Mouse (Mus musculus) lung, adult 2 months (tissue): Measurements from ENCODE around the gene Slc48a1. TPM values are rescaled to one million over a fixed set of nuclear protein-coding genes. Genes with fewer than 3 reads are reported as not detected.

Experiments used
- DNase-seq: peaks from one replicate; pipeline ENCODE4 v3.0.0; 2022
- H3K4me1 ChIP-seq: fragments of 200-500 bp; 2 replicates; pipeline ENCODE4 v1.6.1; 2011; ENCODE audit warnings: low read length; ENCODE audit not compliant: control insufficient read depth, insufficient read depth
- H3K4me3 ChIP-seq: fragments of 200-500 bp; replicated peaks from 2 replicates; pipeline ENCODE3; 2011; ENCODE audit warnings: low read depth, mild to moderate bottlenecking, control low read depth, low read length; ENCODE audit errors: extremely low read depth
- CTCF ChIP-seq: fragments of 200-500 bp; IDR thresholded peaks from 2 replicates; pipeline ENCODE4 v1.5.1; 2011; ENCODE audit warnings: mild to moderate bottlenecking, low read length, control low read depth; ENCODE audit not compliant: insufficient read depth
- POLR2A ChIP-seq: fragments of 200-500 bp; IDR thresholded peaks from 2 replicates; pipeline ENCODE4 v1.6.1; 2011; ENCODE audit warnings: low read depth, mild to moderate bottlenecking, control low read depth, low read length, borderline replicate concordance; ENCODE audit errors: extremely low read depth
- WGBS: fragments of 180-500 bp; shearing (Covaris S2); methylation state at CpG from one replicate; pipeline ENCODE4 v1.1.7; 2018; 5-methylcytosine and 5-hydroxymethylcytosine counted together
- polyA plus RNA-seq: library from polyadenylated mRNA; depleted of rRNA; stranded (reverse); fragments of >200 nt; gene quantifications from 2 replicates; pipeline ENCODE4 v1.2.3, GENCODE M21; 2012

Gene Slc48a1
- polyA plus RNA-seq, 1 experiment = 174 TPM

DNA sequence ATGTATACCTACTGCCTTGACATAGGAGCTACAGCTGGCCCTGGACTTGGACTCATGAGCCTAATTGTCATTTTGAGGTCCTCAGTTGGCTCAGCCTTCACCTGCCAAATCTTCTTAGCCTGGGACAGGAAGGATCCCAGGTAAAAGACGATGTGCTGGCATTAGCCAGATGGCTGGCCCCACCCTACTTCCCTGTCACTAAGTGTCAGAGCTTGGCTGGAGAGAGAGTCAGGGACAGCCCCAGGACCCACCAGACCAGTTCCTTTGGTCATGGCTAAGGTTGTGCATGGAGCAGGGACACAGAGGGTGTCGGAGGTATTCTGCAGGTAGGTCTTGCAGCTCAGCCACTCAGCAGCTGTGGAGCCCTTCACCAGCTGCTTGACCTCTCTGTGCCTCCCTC, 13.8 kb upstream of the Slc48a1 start:
- DNase-seq = no peak
- no peak for TF ChIP-seq CTCF
- TF ChIP-seq POLR2A = no peak
- peaks cover 26% of the 10 kb centered on the region for H3K4me1 ChIP-seq

DNA sequence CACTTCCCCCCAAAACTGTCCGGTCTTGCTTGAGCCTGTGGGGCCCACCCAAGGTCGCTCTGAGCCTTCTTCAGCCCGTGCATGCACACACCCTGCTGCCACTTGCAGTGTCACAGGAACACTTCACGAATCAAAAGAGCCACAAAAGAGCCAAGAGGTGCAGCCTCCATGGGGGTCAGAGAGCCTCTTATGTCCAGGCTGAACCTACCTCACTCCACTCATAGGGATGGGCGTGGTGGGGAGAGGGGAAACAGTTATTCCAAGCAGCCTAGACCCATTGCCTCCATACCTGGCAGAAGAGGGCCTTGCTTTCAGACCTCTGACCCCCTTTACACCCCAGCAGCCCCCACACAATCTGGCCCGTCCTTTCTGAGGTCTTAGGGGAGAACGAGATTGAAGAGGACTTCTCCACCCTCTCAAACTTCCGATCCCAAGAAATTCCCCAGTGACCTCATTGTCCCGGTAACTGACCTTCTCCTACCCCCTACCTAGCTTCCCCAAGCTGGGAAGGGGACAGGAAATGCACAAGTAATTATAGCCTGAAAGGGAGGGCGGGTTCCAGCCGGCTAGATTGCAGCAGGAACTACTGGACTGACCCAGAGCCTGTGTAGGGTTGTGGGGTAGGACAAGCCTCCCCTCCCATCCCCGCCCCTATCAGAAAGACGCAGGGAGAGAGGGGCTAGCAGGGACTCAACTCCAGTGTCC, 13.1 kb upstream of the Slc48a1 start:
- peak overlapping the region; percentile 59 for H3K4me3 ChIP-seq
- WGBS = 33% methylated on average over 13 of the region's 13 CpGs
- peak; percentile 53 for DNase-seq
- H3K4me1 ChIP-seq = peaks cover 26% of the 10 kb centered on the region
- TF ChIP-seq CTCF = no peak
- peak; percentile 27; the same call in 1 of the 2 replicates for TF ChIP-seq POLR2A

More for the DNA sequence above, 13.8 kb upstream of the Slc48a1 start:
- 44% methylated on average over 2 of the region's 2 CpGs for WGBS
- peak overlapping the region; percentile 7 for H3K4me3 ChIP-seq

DNA sequence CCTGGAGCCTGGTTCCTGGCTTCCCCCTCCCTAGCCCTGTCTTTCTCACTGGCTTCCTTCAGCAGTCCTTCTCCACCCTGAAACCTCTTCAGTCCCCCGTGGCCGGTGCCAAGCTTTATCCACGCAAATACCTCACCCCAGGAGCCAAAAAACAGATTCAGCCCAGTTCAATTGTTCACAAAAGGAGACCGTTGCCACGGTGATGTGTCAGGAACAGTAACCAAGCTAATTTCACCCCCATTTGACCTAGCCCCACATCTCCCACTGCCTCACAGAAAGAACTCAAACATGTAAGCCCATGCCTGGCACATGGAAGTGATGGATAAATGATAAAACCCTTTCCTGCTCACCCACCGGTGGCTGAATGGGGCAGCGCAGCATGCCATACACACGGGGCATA, 12.1 kb upstream of the Slc48a1 start:
- Histone ChIP-seq H3K4me3 (peak overlapping the region; percentile 93), H3K4me1 (peaks cover 26% of the 10 kb centered on the region)
- peak; percentile 44 for DNase-seq
- 15% methylated on average over 8 of the region's 8 CpGs for WGBS
- TF ChIP-seq POLR2A (peak; percentile 33; the same call in 1 of the 2 replicates), CTCF (no peak)

DNA sequence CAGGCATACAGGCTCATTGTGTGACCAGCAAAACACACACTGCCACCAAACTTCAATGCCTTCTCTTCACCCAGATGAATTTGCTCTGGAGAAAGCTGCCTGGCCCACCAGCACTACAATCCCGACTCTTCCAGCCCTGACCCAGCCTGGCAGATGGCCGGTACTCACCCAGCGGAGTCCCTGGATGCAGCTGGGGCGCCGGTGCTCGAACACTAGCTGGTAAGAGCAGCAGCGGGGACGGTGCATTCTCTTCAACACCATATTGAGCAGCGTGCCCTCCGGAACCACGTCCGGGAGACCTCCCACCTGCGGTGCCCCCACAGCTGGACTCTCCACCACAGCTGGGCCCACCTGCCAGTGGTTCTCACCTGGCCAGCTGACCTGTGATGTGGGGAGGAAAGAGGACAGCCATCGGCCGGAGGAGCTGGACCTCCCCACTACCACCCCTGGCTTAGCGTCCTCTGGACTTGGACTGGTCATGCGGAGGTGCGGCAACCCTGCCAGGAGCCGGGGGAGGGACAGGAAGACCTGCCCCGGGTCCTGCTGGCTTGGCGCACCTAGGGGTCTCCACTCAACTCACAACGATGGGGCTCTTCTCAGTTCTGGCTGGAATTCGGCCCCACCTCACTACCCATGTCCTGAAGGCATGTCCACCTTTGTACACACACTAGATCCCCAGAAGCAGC, 11.6 kb upstream of the Slc48a1 start:
- no peak for TF ChIP-seq CTCF
- TF ChIP-seq POLR2A = peak; percentile 52; the same call in 1 of the 2 replicates
- 9% methylated on average over 23 of the region's 23 CpGs for WGBS
- DNase-seq = peak; percentile 48
- Histone ChIP-seq H3K4me1 (peaks cover 26% of the 10 kb centered on the region), H3K4me3 (peak overlapping the region; percentile 93)

DNA sequence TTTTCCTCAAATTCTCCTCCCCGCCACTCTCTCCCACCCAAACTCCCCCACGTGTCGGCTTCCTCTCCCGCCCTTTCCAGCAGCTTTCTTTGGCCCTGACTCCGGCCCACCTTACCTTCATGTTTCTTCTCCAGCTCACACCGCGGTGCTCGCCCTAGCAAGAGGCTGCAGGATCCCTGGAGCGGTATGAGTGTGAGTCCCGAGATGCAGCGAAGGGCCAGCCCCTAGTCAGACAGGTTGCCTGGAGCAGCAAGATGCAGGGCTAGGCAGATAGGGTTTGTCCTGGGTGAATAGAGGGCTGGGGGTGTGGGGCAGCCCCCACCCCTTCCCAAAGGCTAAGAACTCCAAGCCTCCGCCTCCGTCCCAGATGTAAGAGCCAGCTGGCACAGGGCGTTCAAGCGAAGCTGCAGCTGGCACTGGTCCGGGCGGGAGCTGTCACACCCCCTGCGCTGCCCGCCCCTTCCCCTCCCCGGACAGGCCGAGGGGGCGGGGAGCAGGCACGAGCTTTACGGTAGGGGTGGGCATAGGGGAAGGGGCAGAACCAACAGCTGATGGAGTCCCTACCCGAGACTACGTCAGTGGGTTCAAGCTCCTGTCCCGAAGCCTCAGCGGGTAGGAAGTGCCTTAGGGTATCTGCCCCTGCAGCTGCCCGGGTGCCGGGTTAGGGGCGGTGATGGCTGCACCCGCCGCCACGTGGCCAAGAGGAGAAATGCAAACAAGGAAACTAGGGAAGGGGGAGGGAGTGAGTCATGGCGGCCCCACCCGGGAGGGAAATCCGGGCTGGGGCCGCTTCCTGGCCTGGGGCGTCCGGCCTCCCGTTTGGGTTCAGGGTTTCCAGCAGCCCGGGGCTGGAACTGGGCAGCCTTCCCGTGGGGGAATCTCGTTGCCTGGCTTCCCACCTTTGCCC, 10.8 kb upstream of the Slc48a1 start, which contains the start of gene Rapgef3:
Gene Rapgef3, minus strand, starts transcription at position 693 of the 907 bp plus-strand sequence.
- Histone ChIP-seq H3K4me3 (peak within 1 kb of the TSS; percentile 93), H3K4me1 (peaks cover 25% of the 10 kb centered on the region)
- under 1% methylated on average over 44 of the region's 44 CpGs for WGBS
- DNase-seq = peak; percentile 90
- TF ChIP-seq POLR2A (peak; percentile 53; the same call in 1 of the 2 replicates), CTCF (peak; percentile 31)

DNA sequence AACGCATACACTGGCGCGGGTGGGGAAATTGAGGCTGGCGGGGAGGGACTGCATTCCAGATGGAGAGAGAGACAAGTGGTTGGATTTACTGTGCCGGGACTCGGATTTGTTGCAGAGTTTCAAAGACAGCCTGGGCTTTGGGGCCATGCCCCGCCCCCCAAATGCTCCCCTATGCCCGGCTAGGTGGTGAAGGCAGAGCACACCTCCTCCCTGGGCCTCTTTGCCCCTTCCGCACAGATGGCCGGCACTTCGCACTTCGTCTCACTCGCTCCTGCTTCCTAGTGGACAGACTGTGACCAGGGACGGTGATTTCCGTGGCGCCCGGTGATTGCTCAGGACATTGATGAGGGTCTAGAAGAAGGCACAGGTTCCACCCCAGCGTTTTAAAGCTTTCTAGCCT, 10.1 kb upstream of the Slc48a1 start:
- peak overlapping the region; percentile 93 for H3K4me3 ChIP-seq
- 1% methylated on average over 18 of the region's 18 CpGs for WGBS
- TF ChIP-seq CTCF = peak; percentile 38
- no peak; the same call in 1 of the 2 replicates for TF ChIP-seq POLR2A
- H3K4me1 ChIP-seq = peaks cover 26% of the 10 kb centered on the region
- DNase-seq = no peak

DNA sequence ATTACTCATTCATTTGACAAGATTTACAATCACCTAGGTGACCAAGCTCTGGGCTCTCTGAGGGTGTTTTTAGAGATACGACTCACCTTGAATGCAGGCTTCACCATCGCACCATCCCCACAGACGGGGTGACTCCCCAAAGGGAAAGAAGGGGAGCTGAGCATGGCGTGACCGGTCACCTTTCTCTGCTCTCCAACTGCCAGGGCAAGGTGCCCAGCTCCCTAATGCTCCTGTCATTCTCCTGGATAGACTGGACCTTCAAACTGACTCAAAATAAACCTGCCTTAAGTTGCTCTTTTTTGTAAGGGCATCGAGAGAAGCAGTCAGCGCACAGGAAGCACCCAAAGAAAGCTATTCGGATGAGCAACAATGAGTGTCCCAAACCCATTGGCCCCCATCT, 8.0 kb upstream of the Slc48a1 start:
- no peak overlapping the region for H3K4me3 ChIP-seq
- 81% methylated on average over 8 of the region's 8 CpGs for WGBS
- no peak for TF ChIP-seq POLR2A
- TF ChIP-seq CTCF = no peak
- no peak for DNase-seq
- H3K4me1 ChIP-seq = peaks cover 21% of the 10 kb centered on the region

DNA sequence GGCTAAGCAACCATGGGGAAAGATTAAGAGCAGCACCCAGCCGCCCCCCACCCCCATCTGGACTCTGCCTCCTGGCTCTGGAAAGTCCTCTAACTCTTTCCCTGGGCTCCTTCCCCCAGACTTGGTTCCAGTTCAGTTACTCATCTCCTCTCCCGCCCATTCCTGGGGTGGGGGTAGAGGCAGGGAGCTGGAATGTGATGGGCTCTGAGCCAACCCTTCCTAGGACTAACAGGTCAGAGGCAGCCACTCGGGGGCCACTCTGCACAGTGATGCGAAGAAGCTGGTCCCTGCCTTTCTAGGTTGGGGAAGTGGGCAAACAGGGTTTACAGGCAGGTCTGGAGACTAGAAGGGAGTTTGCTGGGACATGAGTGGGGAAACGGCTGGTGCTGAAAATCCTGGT, 5.2 kb upstream of the Slc48a1 start:
- DNase-seq = peak; percentile 68
- peaks cover 20% of the 10 kb centered on the region for H3K4me1 ChIP-seq
- TF ChIP-seq POLR2A (no peak), CTCF (no peak)
- WGBS = 11% methylated on average over 5 of the region's 5 CpGs
- H3K4me3 ChIP-seq = no peak overlapping the region

DNA sequence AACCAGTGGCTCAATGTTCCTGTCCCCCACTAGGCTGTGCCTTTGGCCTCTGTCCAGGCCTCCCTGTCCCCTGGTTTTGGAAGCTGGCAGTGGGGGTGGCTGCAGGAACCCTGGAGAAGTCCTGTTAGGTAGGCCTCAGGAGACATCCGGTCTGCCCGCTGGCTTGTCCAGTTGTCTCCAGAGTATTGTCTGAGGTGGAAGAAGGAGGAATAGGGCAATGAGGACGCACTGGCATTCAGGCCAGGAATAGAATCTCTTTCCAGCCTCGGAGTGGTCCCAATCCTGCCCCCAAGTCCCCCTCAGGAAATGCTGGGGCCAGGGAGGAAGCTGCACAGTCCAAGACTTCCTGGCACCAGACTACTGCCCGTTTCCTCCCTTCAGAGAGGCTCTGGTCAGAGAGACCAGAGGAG, 4.4 kb upstream of the Slc48a1 start:
- Histone ChIP-seq H3K4me1 (peaks cover 18% of the 10 kb centered on the region), H3K4me3 (no peak overlapping the region)
- peak; percentile 33 for DNase-seq
- TF ChIP-seq CTCF (no peak), POLR2A (0 out of 2 replicates have a peak, but pooled peaks have one; percentile 14)
- WGBS = 39% methylated on average over 5 of the region's 5 CpGs
